Mouse (Mus musculus): ENCODE data around the gene Sptan1. TPM values are rescaled to one million over a fixed set of nuclear protein-coding genes. Genes with fewer than 3 reads are reported as not detected.
A peak's percentile ranks its signal among the peaks of the same experiment; 100 is the strongest.

Sptan1 gene
- polyA plus RNA-seq, 1 experiment, result 167 TPM

DNA sequence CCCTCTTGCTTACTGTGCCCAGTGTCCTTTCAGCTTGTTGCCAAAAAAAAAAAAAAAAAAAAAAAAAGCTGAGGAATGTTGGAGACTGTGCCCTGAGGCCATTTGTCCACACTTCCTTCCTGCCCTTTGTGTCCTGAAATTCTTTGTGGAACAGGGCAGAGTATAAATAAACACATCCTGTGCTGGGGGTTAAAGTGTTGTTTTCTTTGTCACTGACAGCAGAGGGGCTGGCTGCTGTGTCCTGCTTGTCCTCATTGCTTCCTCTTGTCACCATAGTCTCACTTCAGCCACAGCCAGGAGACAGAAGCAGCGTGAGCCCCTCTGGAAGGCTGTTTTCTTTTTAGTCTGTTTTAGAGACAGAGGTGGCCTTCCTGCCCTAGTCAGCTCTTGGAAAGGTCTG lies 20.6 kb upstream of the Sptan1 start:
- H3ac ChIP-seq (ENCODE audit: control insufficient read depth, insufficient read length), result no peak overlapping the region
- H3K4me3 ChIP-seq, result no peak overlapping the region

DNA sequence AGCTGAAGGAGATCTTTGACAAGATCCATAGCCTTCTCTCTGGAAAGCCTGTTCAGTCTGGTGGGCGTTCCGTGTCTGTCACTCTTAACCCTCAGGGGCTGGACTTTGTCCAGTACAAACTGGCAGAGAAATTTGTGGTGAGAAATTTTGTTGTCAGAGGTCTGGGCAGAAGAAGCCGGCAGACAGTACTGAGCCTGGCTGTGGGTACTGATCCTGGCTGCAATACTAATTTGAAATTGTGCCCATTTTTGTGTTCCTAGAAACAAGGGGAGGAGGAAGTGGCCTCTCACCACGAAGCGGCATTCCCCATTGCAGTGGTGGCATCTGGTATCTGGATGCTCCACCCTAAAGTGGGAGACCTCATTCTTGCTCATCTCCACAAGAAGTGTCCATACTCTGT lies 16.5 kb upstream of the Sptan1 start:
- Histone ChIP-seq H3K79me2 (ENCODE audit: control insufficient read depth, insufficient read depth) (no peaks in the 10 kb centered on the region), H3K36me3 (ENCODE audit: control insufficient read depth, insufficient read depth) (peaks cover 58% of the 10 kb centered on the region), H3K27me3 (ENCODE audit: control insufficient read depth, insufficient read depth, insufficient read length) (no peaks in the 10 kb centered on the region), H3ac (ENCODE audit: control insufficient read depth, insufficient read length) (no peak overlapping the region), H3K4me3 (no peak overlapping the region), H3K4me2 (ENCODE audit: low read depth) (no peak overlapping the region)
- no peak for TF ChIP-seq SRF (IDR thresholded peaks at IDR 0.05; ENCODE audit: control insufficient read depth, insufficient read length, low read depth)
- no peak for TF ChIP-seq TCF12 (IDR thresholded peaks at IDR 0.05; ENCODE audit: insufficient read depth, poor library complexity, severe bottlenecking)
- TF ChIP-seq E2F4 (IDR thresholded peaks at IDR 0.05; ENCODE audit: insufficient read depth), result no peak
- TF ChIP-seq CEBPB (IDR thresholded peaks at IDR 0.05; ENCODE audit: insufficient read depth, poor library complexity, severe bottlenecking), result no peak
- TF ChIP-seq REST (IDR thresholded peaks at IDR 0.05; ENCODE audit: insufficient read depth, insufficient read length), result no peak
- no peak for TF ChIP-seq MYOG (IDR thresholded peaks at IDR 0.05; ENCODE audit: control insufficient read depth in 1 of 3, insufficient read depth in 1 of 3, insufficient read length in 2 of 3, low read depth in 2 of 3)
- TF ChIP-seq USF1 (IDR thresholded peaks at IDR 0.05; ENCODE audit: low read depth), result no peak
- no peak for TF ChIP-seq MAX (IDR thresholded peaks at IDR 0.05; ENCODE audit: low read depth)
- TF ChIP-seq POLR2AphosphoS2 (IDR thresholded peaks at IDR 0.05; ENCODE audit: insufficient read length, low read depth), result no peak
- TF ChIP-seq POLR2A (IDR thresholded peaks at IDR 0.05; ENCODE audit: insufficient read length, low read depth), result no peak
- TF ChIP-seq MYOD1 (IDR thresholded peaks at IDR 0.05; ENCODE audit: control insufficient read depth in 1 of 3, insufficient read length in 2 of 3, low read depth in 2 of 3), result no peak
- TF ChIP-seq TCF3 (IDR thresholded peaks at IDR 0.05; ENCODE audit: insufficient read length, low read depth), result no peak

More for the DNA sequence above, 20.6 kb upstream of the Sptan1 start:
- H3K79me2 ChIP-seq (ENCODE audit: control insufficient read depth, insufficient read depth), result no peaks in the 10 kb centered on the region
- TF ChIP-seq TCF3 (IDR thresholded peaks at IDR 0.05; ENCODE audit: insufficient read length, low read depth) (no peak), REST (IDR thresholded peaks at IDR 0.05; ENCODE audit: insufficient read depth, insufficient read length) (no peak), MYOG (IDR thresholded peaks at IDR 0.05; ENCODE audit: control insufficient read depth in 1 of 3, insufficient read depth in 1 of 3, insufficient read length in 2 of 3, low read depth in 2 of 3) (no peak), MYOD1 (IDR thresholded peaks at IDR 0.05; ENCODE audit: control insufficient read depth in 1 of 3, insufficient read length in 2 of 3, low read depth in 2 of 3) (no peak), CEBPB (IDR thresholded peaks at IDR 0.05; ENCODE audit: insufficient read depth, poor library complexity, severe bottlenecking) (no peak)
- no peaks in the 10 kb centered on the region for H3K27me3 ChIP-seq (ENCODE audit: control insufficient read depth, insufficient read depth, insufficient read length)
- H3K36me3 ChIP-seq (ENCODE audit: control insufficient read depth, insufficient read depth), result peaks cover 29% of the 10 kb centered on the region
- no peak overlapping the region for H3K4me2 ChIP-seq (ENCODE audit: low read depth)

DNA sequence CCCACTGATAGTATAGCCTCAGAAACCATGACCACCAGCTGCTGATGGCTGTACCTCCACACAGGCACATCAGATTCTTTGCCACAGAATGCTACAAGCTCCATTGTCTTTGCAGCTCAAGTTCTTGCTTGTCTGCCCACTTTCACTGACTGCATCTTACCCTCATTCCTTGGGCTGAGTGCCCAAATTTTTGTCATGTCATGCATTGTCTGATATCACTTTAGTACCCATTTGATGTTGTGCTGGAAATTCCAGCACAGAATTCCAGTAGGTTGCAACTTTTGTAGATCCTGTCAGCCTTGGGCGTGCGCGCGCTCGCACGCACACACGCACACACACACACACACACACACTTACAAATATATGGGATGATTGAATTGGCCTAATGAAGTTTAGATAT lies 4.1 kb upstream of the Sptan1 start:
- no peak overlapping the region for H3K4me2 ChIP-seq (ENCODE audit: low read depth)
- H3K36me3 ChIP-seq (ENCODE audit: control insufficient read depth, insufficient read depth), result peaks cover 5% of the 10 kb centered on the region
- no peaks in the 10 kb centered on the region for H3K27me3 ChIP-seq (ENCODE audit: control insufficient read depth, insufficient read depth, insufficient read length)
- H3K4me3 ChIP-seq, result no peak overlapping the region
- H3ac ChIP-seq (ENCODE audit: control insufficient read depth, insufficient read length), result no peak overlapping the region
- no peak for TF ChIP-seq TCF12 (IDR thresholded peaks at IDR 0.05; ENCODE audit: insufficient read depth, poor library complexity, severe bottlenecking)
- no peak for TF ChIP-seq E2F4 (IDR thresholded peaks at IDR 0.05; ENCODE audit: insufficient read depth)
- TF ChIP-seq MYOD1 (IDR thresholded peaks at IDR 0.05; ENCODE audit: control insufficient read depth in 1 of 3, insufficient read length in 2 of 3, low read depth in 2 of 3), result no peak
- no peak for TF ChIP-seq MAX (IDR thresholded peaks at IDR 0.05; ENCODE audit: low read depth)
- TF ChIP-seq REST (IDR thresholded peaks at IDR 0.05; ENCODE audit: insufficient read depth, insufficient read length), result no peak
- no peak for TF ChIP-seq MYOG (IDR thresholded peaks at IDR 0.05; ENCODE audit: control insufficient read depth in 1 of 3, insufficient read depth in 1 of 3, insufficient read length in 2 of 3, low read depth in 2 of 3)
- TF ChIP-seq USF1 (IDR thresholded peaks at IDR 0.05; ENCODE audit: low read depth), result no peak
- TF ChIP-seq CEBPB (IDR thresholded peaks at IDR 0.05; ENCODE audit: insufficient read depth, poor library complexity, severe bottlenecking), result no peak
- no peak for TF ChIP-seq POLR2AphosphoS2 (IDR thresholded peaks at IDR 0.05; ENCODE audit: insufficient read length, low read depth)
- TF ChIP-seq TCF3 (IDR thresholded peaks at IDR 0.05; ENCODE audit: insufficient read length, low read depth), result no peak
- TF ChIP-seq SRF (IDR thresholded peaks at IDR 0.05; ENCODE audit: control insufficient read depth, insufficient read length, low read depth), result no peak
- TF ChIP-seq POLR2A (IDR thresholded peaks at IDR 0.05; ENCODE audit: insufficient read length, low read depth), result no peak
- H3K79me2 ChIP-seq (ENCODE audit: control insufficient read depth, insufficient read depth), result peaks cover 5% of the 10 kb centered on the region

DNA sequence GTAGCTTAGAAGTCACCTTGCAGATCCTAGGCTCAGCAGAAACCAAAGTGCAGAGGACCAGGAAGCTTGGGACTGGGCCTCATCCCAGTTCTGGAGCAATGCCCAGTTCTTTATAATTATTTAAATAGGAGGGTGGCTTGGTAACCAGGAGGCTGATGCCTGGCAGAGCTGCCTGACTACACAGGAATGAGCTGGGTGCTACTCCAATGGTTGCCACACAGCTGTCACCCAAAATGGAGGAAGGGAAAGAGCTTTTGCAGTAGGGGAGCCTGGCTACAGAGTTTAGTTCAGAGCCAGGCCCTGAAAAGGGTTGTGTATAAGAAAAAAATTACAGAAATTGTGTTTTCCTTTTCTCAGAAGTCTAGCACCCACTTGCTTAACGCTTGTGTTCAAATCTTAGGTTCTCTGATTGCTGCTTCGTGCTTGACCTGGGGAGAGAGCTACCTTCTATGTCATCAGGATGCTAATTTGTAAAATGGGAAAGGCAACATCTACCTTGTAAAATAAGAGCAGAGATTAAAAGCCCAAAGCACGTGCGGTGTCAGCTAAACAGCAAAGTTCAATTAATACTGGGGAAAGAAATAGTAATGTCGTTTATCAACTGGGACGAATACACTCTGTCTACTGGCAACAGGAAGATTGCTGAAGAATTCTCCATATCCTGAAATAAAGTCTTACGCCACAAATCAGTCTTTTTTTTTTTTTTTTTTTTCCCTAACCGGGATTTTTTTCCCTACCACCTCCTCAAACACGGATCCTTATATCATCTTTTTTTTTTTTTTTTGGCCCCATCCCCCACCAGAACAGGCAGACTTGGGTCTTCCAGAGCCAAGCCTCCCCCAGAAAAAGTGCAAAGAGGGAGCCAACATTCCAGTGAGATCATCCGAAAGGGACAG lies 758 bp upstream of the Sptan1 start:
- H3K36me3 ChIP-seq (ENCODE audit: control insufficient read depth, insufficient read depth), result no peaks in the 10 kb centered on the region
- no peaks in the 10 kb centered on the region for H3K27me3 ChIP-seq (ENCODE audit: control insufficient read depth, insufficient read depth, insufficient read length)
- H3ac ChIP-seq (ENCODE audit: control insufficient read depth, insufficient read length), result no peak overlapping the region
- H3K4me2 ChIP-seq (ENCODE audit: low read depth), result peak overlapping the region; percentile 94
- peak overlapping the region; percentile 55 for H3K4me3 ChIP-seq
- H3K79me2 ChIP-seq (ENCODE audit: control insufficient read depth, insufficient read depth), result peaks cover 38% of the 10 kb centered on the region
- TF ChIP-seq MYOD1 (IDR thresholded peaks at IDR 0.05; ENCODE audit: control insufficient read depth in 1 of 3, insufficient read length in 2 of 3, low read depth in 2 of 3) (peak in 1 of 3 experiments; percentile 41), MYOG (IDR thresholded peaks at IDR 0.05; ENCODE audit: control insufficient read depth in 1 of 3, insufficient read depth in 1 of 3, insufficient read length in 2 of 3, low read depth in 2 of 3) (peak in 1 of 3 experiments; percentile 55), POLR2A (IDR thresholded peaks at IDR 0.05; ENCODE audit: insufficient read length, low read depth) (no peak), TCF12 (IDR thresholded peaks at IDR 0.05; ENCODE audit: insufficient read depth, poor library complexity, severe bottlenecking) (no peak)
